Mouse (Mus musculus) bone marrow, adult 2 months (tissue): ENCODE results near the gene Rnasek. TPM values are rescaled to one million over a fixed set of nuclear protein-coding genes. Genes with fewer than 3 reads are reported as not detected.

ENCODE experiments used
- H3K27ac ChIP-seq: fragments of 200-500 bp; 2 replicates; pipeline ENCODE4 v1.5.1; 2012; ENCODE audit warnings: low read depth, mild to moderate bottlenecking, control low read depth, inconsistent platforms, low read length; ENCODE audit not compliant: control insufficient read depth, poor library complexity, insufficient read depth
- H3K4me1 ChIP-seq: fragments of 200-500 bp; 2 replicates; pipeline ENCODE4 v1.6.1; 2011; ENCODE audit warnings: low read length; ENCODE audit not compliant: control insufficient read depth, insufficient read depth
- H3K4me3 ChIP-seq: fragments of 200-500 bp; replicated peaks from 2 replicates; pipeline ENCODE3; 2011; ENCODE audit warnings: mild to moderate bottlenecking, low read depth, low read length, control low read depth; ENCODE audit not compliant: control insufficient read depth
- CTCF ChIP-seq: fragments of 200-500 bp; IDR thresholded peaks from 2 replicates; pipeline ENCODE4 v1.5.1; 2011; ENCODE audit warnings: low read length, control low read depth; ENCODE audit not compliant: control insufficient read depth, insufficient read depth
- POLR2A ChIP-seq: fragments of 200-500 bp; IDR thresholded peaks from 2 replicates; pipeline ENCODE4 v1.6.1; 2011; ENCODE audit warnings: low read depth, mild to moderate bottlenecking, control low read depth, low read length, borderline replicate concordance; ENCODE audit not compliant: control insufficient read depth
- WGBS: fragments of 180-500 bp; shearing (Covaris S2); methylation state at CpG from one replicate; pipeline ENCODE4 v1.1.7; 2018; 5-methylcytosine and 5-hydroxymethylcytosine counted together
- polyA plus RNA-seq: library from polyadenylated mRNA; stranded (reverse); fragments of >200 nt; gene quantifications from 2 replicates; pipeline ENCODE4 v1.2.4, GENCODE M21; 2011; ENCODE audit warnings: low replicate concordance; ENCODE audit not compliant: missing spikeins, insufficient read depth, insufficient read length

Gene Rnasek
- polyA plus RNA-seq: 116 and 167 TPM in 2 replicates

GRCm38 (mm10) chr11:70239541-70240279, at the start of gene Rnasek, which contains the start of gene Gm21988:
TSS of gene Rnasek (minus strand) at chr11:70239842.
TSS of gene Gm21988 (minus strand) at chr11:70239830.
- WGBS: under 1% methylated on average over 34 of the region's 35 CpGs
- Histone ChIP-seq H3K27ac (peak within 1 kb of the TSS; percentile 96), H3K4me3 (peak within 1 kb of the TSS; percentile 89), H3K4me1 (peaks cover 3% of the 10 kb centered on the region; the same call in 1 of the 2 replicates)
- TF ChIP-seq POLR2A (peak; percentile 47; the same call in 1 of the 2 replicates), CTCF (no peak)

GRCm38 (mm10) chr11:70289236-70289635, 49.6 kb upstream of the Rnasek start:
- TF ChIP-seq CTCF (no peak), POLR2A (no peak)
- no peak overlapping the region for H3K27ac ChIP-seq
- H3K4me3 ChIP-seq: no peak overlapping the region
- peaks cover 3% of the 10 kb centered on the region; the same call in 1 of the 2 replicates for H3K4me1 ChIP-seq
- 25% methylated on average over 6 of the region's 6 CpGs for WGBS

- no peak overlapping the region for H3K4me3 ChIP-seq
- peaks cover 3% of the 10 kb centered on the region; the same call in 1 of the 2 replicates for H3K4me1 ChIP-seq
- 67% methylated on average over 10 of the region's 10 CpGs for WGBS
- TF ChIP-seq CTCF (no peak), POLR2A (no peak)
- no peak overlapping the region for H3K27ac ChIP-seq
Measured at GRCm38 (mm10) chr11:70288102-70288501, 48.5 kb upstream of the Rnasek start.

GRCm38 (mm10) chr11:70285686-70286085, 46.0 kb upstream of the Rnasek start:
- WGBS: 59% methylated on average over 5 of the region's 5 CpGs
- TF ChIP-seq POLR2A: no peak
- no peak for TF ChIP-seq CTCF
- Histone ChIP-seq H3K27ac (no peak overlapping the region), H3K4me1 (peaks cover 2% of the 10 kb centered on the region; the same call in 1 of the 2 replicates), H3K4me3 (no peak overlapping the region)

GRCm38 (mm10) chr11:70284757-70285156, 45.1 kb upstream of the Rnasek start:
- no peak overlapping the region for H3K4me3 ChIP-seq
- TF ChIP-seq POLR2A (no peak), CTCF (no peak)
- peaks cover 1% of the 10 kb centered on the region; the same call in 1 of the 2 replicates for H3K4me1 ChIP-seq
- no peak overlapping the region for H3K27ac ChIP-seq
- WGBS: 8% methylated on average over 3 of the region's 3 CpGs

GRCm38 (mm10) chr11:70283666-70284065, 44.0 kb upstream of the Rnasek start:
- H3K4me1 ChIP-seq: peaks cover 1% of the 10 kb centered on the region; the same call in 1 of the 2 replicates
- no peak overlapping the region for H3K27ac ChIP-seq
- 80% methylated on average over 4 of the region's 4 CpGs for WGBS
- TF ChIP-seq CTCF (no peak), POLR2A (no peak)
- no peak overlapping the region for H3K4me3 ChIP-seq

GRCm38 (mm10) chr11:70280441-70280840, 40.8 kb upstream of the Rnasek start:
- Histone ChIP-seq H3K4me1 (peaks cover 1% of the 10 kb centered on the region; the same call in 1 of the 2 replicates), H3K4me3 (no peak overlapping the region), H3K27ac (no peak overlapping the region)
- no peak for TF ChIP-seq POLR2A
- WGBS: 4% methylated on average over 3 of the region's 3 CpGs

- TF ChIP-seq CTCF (no peak), POLR2A (no peak)
- WGBS: 89% methylated on average over 3 of the region's 3 CpGs
- Histone ChIP-seq H3K27ac (no peak overlapping the region), H3K4me3 (no peak overlapping the region), H3K4me1 (peaks cover 1% of the 10 kb centered on the region; the same call in 1 of the 2 replicates)
Measured at GRCm38 (mm10) chr11:70278961-70279360, 39.3 kb upstream of the Rnasek start.
